Mouse (Mus musculus): ENCODE results near the gene Oxt.

The Oxt gene

GRCm38 (mm10) chr2:130579791-130580190 lies 3.8 kb downstream of the Oxt start:
- DNase-seq, result no peak

- DNase-seq, result no peak
These were observed 5.2 kb downstream of the Oxt start for GRCm38 (mm10) chr2:130581201-130581600.

GRCm38 (mm10) chr2:130582552-130582951 lies 6.6 kb downstream of the Oxt start, which contains the start of gene Avp:
Gene Avp, minus strand, starts transcription at chr2:130582554.
- no peak for DNase-seq

GRCm38 (mm10) chr2:130583902-130584560 lies 8.1 kb downstream of the Oxt start:
- DNase-seq, result no peak

- no peak for DNase-seq
These were observed 10.0 kb downstream of the Oxt start for GRCm38 (mm10) chr2:130586016-130586415.

- DNase-seq, result no peak
These were observed 12.4 kb downstream of the Oxt start for GRCm38 (mm10) chr2:130588373-130588772.

GRCm38 (mm10) chr2:130589157-130589556 lies 13.2 kb downstream of the Oxt start:
- DNase-seq, result no peak

- DNase-seq, result no peak
These were observed 13.8 kb downstream of the Oxt start for GRCm38 (mm10) chr2:130589761-130590160.

GRCm38 (mm10) chr2:130591016-130591415 lies 15.0 kb downstream of the Oxt start:
- DNase-seq, result no peak

- DNase-seq, result no peak
These were observed 19.6 kb downstream of the Oxt start for GRCm38 (mm10) chr2:130595596-130595995.

GRCm38 (mm10) chr2:130597601-130598010 lies 21.6 kb downstream of the Oxt start:
- no peak for DNase-seq

- DNase-seq, result no peak
These were observed 22.4 kb downstream of the Oxt start for GRCm38 (mm10) chr2:130598399-130598798.

GRCm38 (mm10) chr2:130602195-130602594 lies 26.2 kb downstream of the Oxt start:
- DNase-seq, result no peak

- DNase-seq, result no peak
These were observed 37.1 kb downstream of the Oxt start for GRCm38 (mm10) chr2:130613091-130613490.

- peak; percentile 67 for DNase-seq
These were observed 43.0 kb downstream of the Oxt start for GRCm38 (mm10) chr2:130618972-130619371.

Data from kidney, adult 11 months (tissue).